Mouse (Mus musculus): ENCODE measurements around the gene Dpp6.

DNA sequence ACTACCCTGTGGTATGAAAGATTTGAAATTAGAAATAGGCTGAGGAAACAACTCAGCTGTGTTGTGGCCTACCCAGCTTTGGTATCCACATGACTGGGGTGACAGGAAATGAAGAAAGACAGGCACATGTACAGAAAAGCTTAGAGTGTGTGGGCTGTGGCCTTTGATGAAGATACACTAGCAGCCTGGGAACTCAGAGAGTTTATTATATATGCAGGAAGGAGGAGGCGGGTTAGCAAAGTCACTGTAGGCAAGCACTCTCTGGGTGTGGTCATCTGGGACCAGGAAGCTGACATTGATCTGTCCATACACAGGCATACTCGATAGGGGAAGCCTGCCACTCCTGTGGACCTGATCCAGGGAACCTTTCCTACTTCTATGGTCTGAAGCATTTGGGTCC is 487.1 kb downstream of the Dpp6 start:
- no peak for TF ChIP-seq POLR2A (IDR thresholded peaks at IDR 0.05; ENCODE audit: insufficient read depth, low read depth, low read length)
- no peak for TF ChIP-seq CTCF (IDR thresholded peaks at IDR 0.05)
- TF ChIP-seq EP300 (IDR thresholded peaks at IDR 0.05; ENCODE audit: insufficient read depth, low read depth, low read length) = no peak
